20 mouse cellular contexts compared by ENCODE assay signal in the genomic region with DNA sequence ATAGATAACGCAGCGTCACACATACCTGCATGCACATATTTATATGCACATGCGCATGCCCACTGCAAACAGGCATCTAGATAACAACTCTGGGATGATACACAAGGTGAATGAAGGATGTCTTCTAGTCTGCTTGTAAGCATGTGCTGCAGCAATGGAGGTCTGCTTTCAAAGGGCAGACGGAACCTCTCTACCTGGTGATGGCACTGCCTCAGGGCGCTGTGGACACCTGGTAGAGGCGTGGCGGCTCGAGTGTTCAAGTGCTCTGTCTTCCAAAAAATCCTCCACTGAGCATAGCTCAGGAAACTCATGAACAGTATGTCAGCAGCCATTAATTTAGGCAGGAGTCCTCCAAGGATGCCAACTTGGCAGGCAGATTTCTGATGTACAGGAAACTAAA. TPM values are rescaled to one million over a fixed set of nuclear protein-coding genes. Genes with fewer than 3 reads are reported as not detected.
"Had no signal": no experiment of that assay in that cellular context is flagged by ENCODE, and none has a peak within 500 bp of the region (broad histone marks: within the 10 kb centered on the region; RNA-seq: fewer than 3 reads in every experiment).

No protein-coding gene starts in this region.

- H3K4me1 ChIP-seq: neural tube, embryonic 12.5 days had no signal

- H3K27me3 ChIP-seq: neural tube, embryonic 12.5 days; neural tube, embryonic 15.5 days had no signal

- H3K4me2 ChIP-seq: liver, embryonic 13.5 days; midbrain, embryonic 13.5 days; neural tube, embryonic 12.5 days; neural tube, embryonic 15.5 days had no signal

- H3K36me3 ChIP-seq: liver, embryonic 13.5 days; midbrain, embryonic 10.5 days; midbrain, embryonic 13.5 days; neural tube, embryonic 12.5 days; neural tube, embryonic 15.5 days had no signal

- H3K9me3 ChIP-seq: liver, embryonic 13.5 days; midbrain, embryonic 10.5 days; midbrain, embryonic 13.5 days; neural tube, embryonic 12.5 days; neural tube, embryonic 15.5 days had no signal

- H3K9ac ChIP-seq: liver, embryonic 13.5 days; midbrain, embryonic 13.5 days; neural tube, embryonic 12.5 days; neural tube, embryonic 15.5 days had no signal

- ATAC-seq: midbrain, embryonic 13.5 days had no signal

- H3K27ac ChIP-seq: kidney, postnatal 0 days; liver, embryonic 13.5 days; midbrain, embryonic 10.5 days; midbrain, embryonic 13.5 days; neural tube, embryonic 12.5 days; neural tube, embryonic 15.5 days; stomach, postnatal 0 days had no signal

- H3K4me3 ChIP-seq: liver, embryonic 13.5 days; midbrain, embryonic 10.5 days; midbrain, embryonic 13.5 days; neural tube, embryonic 12.5 days; neural tube, embryonic 15.5 days had no signal

- DNase-seq: kidney, adult 2 months; kidney, postnatal 25 days; lung, adult 2 months; lung, postnatal 14 days; lung, postnatal 4 days; right cerebral cortex, postnatal 14 days; right cerebral cortex, postnatal 4 days; thymus, adult 2 months; thymus, postnatal 14 days; thymus, postnatal 4 days had no signal

RNA-seq across cellular contexts. Expression of a gene that starts 22.2 kb away (rescaled TPM):
- total RNA-seq: megakaryocyte progenitor cell, adult 5-6 weeks had no signal
- polyA plus RNA-seq: kidney, postnatal 0 days; large intestine, adult 2 months; liver, embryonic 13.5 days; liver, embryonic 16.5 days had no signal
